Mouse (Mus musculus): ENCODE results near the gene Zfp213. TPM values are rescaled to one million over a fixed set of nuclear protein-coding genes. Genes with fewer than 3 reads are reported as not detected.

The Zfp213 gene
- polyA plus RNA-seq, 1 experiment from 2014 or later, result 26.6 TPM

DNA sequence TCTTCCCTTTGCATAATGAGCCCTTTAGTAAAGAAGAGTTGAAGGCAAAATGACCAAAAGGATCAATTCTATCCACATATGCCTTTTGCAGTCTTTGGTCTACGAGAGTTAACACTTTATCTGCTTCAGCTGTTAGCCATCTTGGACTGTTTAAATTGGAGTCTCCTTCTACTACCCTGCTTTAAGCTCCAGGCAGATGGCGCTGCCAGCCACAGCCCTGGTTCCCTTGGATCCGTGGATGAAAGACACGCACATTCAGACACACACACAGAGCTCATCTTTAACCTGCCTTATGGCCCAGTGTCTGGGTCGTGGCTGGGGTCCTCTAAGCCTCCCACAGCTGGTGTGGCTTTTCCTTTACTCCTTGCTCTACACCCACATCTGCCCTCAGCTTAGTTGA, 7.0 kb upstream of the Zfp213 start:
- no peaks in the 10 kb centered on the region for H3K27me3 ChIP-seq
- no peak for ATAC-seq (ENCODE audit: insufficient number of reproducible peaks, insufficient read depth, low FRiP score, low TSS enrichment, low read depth)
- no peak overlapping the region for H3K4me3 ChIP-seq (replicated peaks)
- H3K27ac ChIP-seq, result no peak overlapping the region
- H3K9ac ChIP-seq (replicated peaks), result no peak overlapping the region
- WGBS, result 21% methylated on average over 5 of the region's 5 CpGs
- H3K4me2 ChIP-seq, result no peak overlapping the region
- H3K36me3 ChIP-seq, result peaks cover 37% of the 10 kb centered on the region
- no peaks in the 10 kb centered on the region for H3K4me1 ChIP-seq (replicated peaks)
- peaks cover 5% of the 10 kb centered on the region; the same call in 1 of the 2 replicates for H3K9me3 ChIP-seq

GRCm38 (mm10) chr17:23570017-23570416, 6.0 kb upstream of the Zfp213 start:
- Histone ChIP-seq H3K27me3 (no peaks in the 10 kb centered on the region), H3K4me2 (no peak overlapping the region), H3K9me3 (no peaks in the 10 kb centered on the region), H3K9ac (replicated peaks) (no peak overlapping the region), H3K4me3 (replicated peaks) (no peak overlapping the region), H3K27ac (no peak overlapping the region), H3K4me1 (replicated peaks) (peaks cover 3% of the 10 kb centered on the region), H3K36me3 (peaks cover 26% of the 10 kb centered on the region)
- WGBS, result 41% methylated on average over 6 of the region's 6 CpGs
- ATAC-seq (ENCODE audit: insufficient number of reproducible peaks, insufficient read depth, low FRiP score, low TSS enrichment, low read depth), result 0 out of 2 replicates have a peak, but pooled peaks have one; percentile 34

- Histone ChIP-seq H3K9me3 (no peaks in the 10 kb centered on the region), H3K9ac (replicated peaks) (no peak overlapping the region), H3K27ac (no peak overlapping the region), H3K27me3 (no peaks in the 10 kb centered on the region), H3K4me3 (replicated peaks) (no peak overlapping the region), H3K36me3 (peaks cover 11% of the 10 kb centered on the region; the same call in 1 of the 2 replicates), H3K4me1 (replicated peaks) (peaks cover 7% of the 10 kb centered on the region), H3K4me2 (no peak overlapping the region)
- WGBS, result 37% methylated on average over 5 of the region's 5 CpGs
- ATAC-seq (ENCODE audit: insufficient number of reproducible peaks, insufficient read depth, low FRiP score, low TSS enrichment, low read depth), result no peak
Observed at GRCm38 (mm10) chr17:23568370-23568769, 4.3 kb upstream of the Zfp213 start.

- H3K4me3 ChIP-seq (replicated peaks), result no peak overlapping the region
- WGBS, result 55% methylated on average over 5 of the region's 5 CpGs
Observed at GRCm38 (mm10) chr17:23566787-23567186, 2.7 kb upstream of the Zfp213 start.

DNA sequence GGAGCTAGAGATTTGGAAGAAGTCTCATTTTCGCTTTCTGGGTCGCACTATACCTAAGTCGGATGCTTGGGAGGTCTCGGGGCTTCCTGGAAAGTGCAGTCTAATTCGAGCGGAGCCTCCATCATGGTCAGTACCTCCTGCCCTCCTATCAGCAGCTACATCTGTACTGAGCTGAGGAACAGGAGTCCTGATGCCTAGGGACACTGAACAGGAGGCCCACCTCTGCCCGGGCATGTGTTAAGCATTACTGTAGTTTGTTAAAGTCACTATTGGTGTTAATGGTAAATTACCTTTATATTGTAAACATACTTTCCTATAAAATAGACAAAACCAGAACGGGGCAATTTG, 304 bp upstream of the Zfp213 start:
- ATAC-seq (ENCODE audit: insufficient number of reproducible peaks, insufficient read depth, low FRiP score, low TSS enrichment, low read depth), result peak; percentile 84
- no peaks in the 10 kb centered on the region for H3K27me3 ChIP-seq
- H3K4me3 ChIP-seq (replicated peaks), result peak overlapping the region; percentile 78
- peaks cover 13% of the 10 kb centered on the region for H3K4me1 ChIP-seq (replicated peaks)
- WGBS, result under 1% methylated on average over 8 of the region's 8 CpGs
- H3K9me3 ChIP-seq, result no peaks in the 10 kb centered on the region
- peaks cover 26% of the 10 kb centered on the region for H3K36me3 ChIP-seq
- H3K4me2 ChIP-seq, result peak overlapping the region; percentile 57
- peak overlapping the region; percentile 93 for H3K27ac ChIP-seq
- H3K9ac ChIP-seq (replicated peaks), result peak overlapping the region; percentile 89

More at GRCm38 (mm10) chr17:23566787-23567186, 2.7 kb upstream of the Zfp213 start:
- peaks cover 13% of the 10 kb centered on the region for H3K4me1 ChIP-seq (replicated peaks)
- H3K36me3 ChIP-seq, result peaks cover 3% of the 10 kb centered on the region; the same call in 1 of the 2 replicates
- no peak overlapping the region for H3K9ac ChIP-seq (replicated peaks)
- H3K27me3 ChIP-seq, result no peaks in the 10 kb centered on the region
- no peak overlapping the region for H3K27ac ChIP-seq
- ATAC-seq (ENCODE audit: insufficient number of reproducible peaks, insufficient read depth, low FRiP score, low TSS enrichment, low read depth), result no peak
- no peak overlapping the region for H3K4me2 ChIP-seq
- no peaks in the 10 kb centered on the region for H3K9me3 ChIP-seq

GRCm38 (mm10) chr17:23559767-23560166, 4.3 kb downstream of the Zfp213 start:
- WGBS, result 61% methylated on average over 11 of the region's 11 CpGs
- H3K27ac ChIP-seq, result no peak overlapping the region
- no peak overlapping the region for H3K4me3 ChIP-seq (replicated peaks)
- H3K9me3 ChIP-seq, result no peaks in the 10 kb centered on the region
- no peak for ATAC-seq (ENCODE audit: insufficient number of reproducible peaks, insufficient read depth, low FRiP score, low TSS enrichment, low read depth)
- H3K27me3 ChIP-seq, result no peaks in the 10 kb centered on the region
- H3K9ac ChIP-seq (replicated peaks), result no peak overlapping the region
- peaks cover 72% of the 10 kb centered on the region for H3K36me3 ChIP-seq
- H3K4me2 ChIP-seq, result no peak overlapping the region
- H3K4me1 ChIP-seq (replicated peaks), result peaks cover 7% of the 10 kb centered on the region

GRCm38 (mm10) chr17:23555243-23555916, 8.7 kb downstream of the Zfp213 start:
- Histone ChIP-seq H3K36me3 (peaks cover 64% of the 10 kb centered on the region), H3K9me3 (no peaks in the 10 kb centered on the region), H3K4me2 (no peak overlapping the region), H3K4me3 (replicated peaks) (no peak overlapping the region), H3K27me3 (no peaks in the 10 kb centered on the region), H3K9ac (replicated peaks) (0 out of 2 replicates have a peak overlapping the region, but pooled peaks have one; percentile 31), H3K27ac (no peak overlapping the region), H3K4me1 (replicated peaks) (peaks cover 8% of the 10 kb centered on the region)
- 81% methylated on average over 7 of the region's 7 CpGs for WGBS
- no peak for ATAC-seq (ENCODE audit: insufficient number of reproducible peaks, insufficient read depth, low FRiP score, low TSS enrichment, low read depth)

DNA sequence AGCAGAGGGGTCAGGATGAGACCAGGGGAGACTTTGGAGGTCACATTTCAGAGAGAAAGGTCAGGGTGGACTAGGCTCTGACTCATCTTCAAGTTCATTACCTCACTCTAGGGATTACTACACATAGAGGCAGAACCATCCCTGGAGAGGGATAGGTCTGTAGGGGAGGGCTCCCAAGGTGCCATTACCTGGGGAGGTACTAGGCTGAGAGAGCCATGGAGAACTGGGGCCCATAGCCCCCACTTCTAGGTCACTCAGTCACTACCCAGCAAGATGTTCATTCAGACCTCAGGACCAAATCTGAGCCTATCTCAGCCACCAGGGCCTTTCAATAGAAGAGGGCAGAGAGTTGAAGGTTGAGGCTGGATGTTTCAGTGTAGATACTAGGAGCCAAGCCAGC, 9.7 kb downstream of the Zfp213 start:
- ATAC-seq (ENCODE audit: insufficient number of reproducible peaks, insufficient read depth, low FRiP score, low TSS enrichment, low read depth), result no peak
- Histone ChIP-seq H3K9ac (replicated peaks) (no peak overlapping the region), H3K27me3 (no peaks in the 10 kb centered on the region), H3K4me1 (replicated peaks) (peaks cover 8% of the 10 kb centered on the region), H3K4me3 (replicated peaks) (no peak overlapping the region), H3K9me3 (no peaks in the 10 kb centered on the region), H3K36me3 (peaks cover 53% of the 10 kb centered on the region), H3K27ac (no peak overlapping the region), H3K4me2 (no peak overlapping the region)

DNA sequence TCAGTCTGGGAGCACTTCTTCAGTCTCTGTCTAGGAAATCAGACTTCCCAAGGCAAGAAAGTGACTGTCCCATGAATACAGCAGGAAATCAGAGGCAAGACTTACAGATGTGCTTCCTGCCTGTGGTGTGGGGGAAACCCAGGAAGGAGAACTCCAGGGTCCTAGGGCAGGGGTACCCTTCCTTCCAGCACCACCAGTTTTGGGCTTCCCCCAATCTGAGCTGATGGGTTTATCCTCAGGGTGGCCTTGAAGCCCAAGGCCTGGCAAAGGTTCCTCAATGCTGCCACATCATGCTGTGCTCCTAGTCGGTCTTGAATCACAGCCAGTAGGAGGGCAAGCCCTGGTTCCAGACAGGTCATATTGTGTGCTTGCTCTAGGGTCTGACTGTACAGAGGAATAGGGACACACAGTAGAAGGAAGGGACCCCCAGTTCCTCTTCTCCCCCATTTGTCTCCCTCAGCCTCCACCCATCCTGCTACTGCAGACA, 10.4 kb downstream of the Zfp213 start:
- H3K27ac ChIP-seq, result no peak overlapping the region
- H3K9ac ChIP-seq (replicated peaks), result no peak overlapping the region
- H3K4me3 ChIP-seq (replicated peaks), result no peak overlapping the region
- H3K4me2 ChIP-seq, result no peak overlapping the region
- no peaks in the 10 kb centered on the region for H3K27me3 ChIP-seq
- no peak for ATAC-seq (ENCODE audit: insufficient number of reproducible peaks, insufficient read depth, low FRiP score, low TSS enrichment, low read depth)
- no peaks in the 10 kb centered on the region for H3K9me3 ChIP-seq
- WGBS, result 50% methylated on average over 1 of the region's 1 CpGs
- H3K4me1 ChIP-seq (replicated peaks), result peaks cover 8% of the 10 kb centered on the region
- peaks cover 47% of the 10 kb centered on the region for H3K36me3 ChIP-seq

- Histone ChIP-seq H3K9ac (replicated peaks) (no peak overlapping the region), H3K4me2 (no peak overlapping the region), H3K9me3 (no peaks in the 10 kb centered on the region), H3K27me3 (no peaks in the 10 kb centered on the region), H3K27ac (no peak overlapping the region), H3K4me1 (replicated peaks) (peaks cover 8% of the 10 kb centered on the region), H3K36me3 (peaks cover 41% of the 10 kb centered on the region), H3K4me3 (replicated peaks) (no peak overlapping the region)
- no peak for ATAC-seq (ENCODE audit: insufficient number of reproducible peaks, insufficient read depth, low FRiP score, low TSS enrichment, low read depth)
- WGBS, result 88% methylated on average over 8 of the region's 8 CpGs
Observed at GRCm38 (mm10) chr17:23552896-23553633, 11.0 kb downstream of the Zfp213 start.

DNA sequence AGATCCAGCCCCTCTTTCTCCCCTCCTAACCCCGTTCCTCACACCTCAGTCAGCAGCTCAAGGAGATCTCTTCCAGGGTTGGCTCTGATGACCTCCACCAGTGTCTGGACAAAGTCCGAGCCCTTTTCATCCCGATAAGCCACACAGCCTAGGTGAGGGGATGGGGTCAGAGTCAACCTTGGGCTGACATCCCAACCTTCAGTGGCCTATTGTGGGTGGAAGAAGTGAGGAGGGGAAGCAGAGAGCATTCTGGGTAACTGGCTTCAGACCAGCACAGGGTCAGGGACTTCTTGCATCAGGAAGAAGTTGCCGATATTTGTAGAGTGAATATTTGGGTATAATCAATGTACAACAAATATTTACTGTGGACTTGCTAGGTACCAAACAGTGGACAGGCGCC, 12.1 kb downstream of the Zfp213 start:
- Histone ChIP-seq H3K27me3 (no peaks in the 10 kb centered on the region), H3K4me3 (replicated peaks) (no peak overlapping the region), H3K9ac (replicated peaks) (no peak overlapping the region), H3K27ac (no peak overlapping the region), H3K9me3 (no peaks in the 10 kb centered on the region), H3K4me1 (replicated peaks) (peaks cover 8% of the 10 kb centered on the region), H3K4me2 (no peak overlapping the region), H3K36me3 (peaks cover 30% of the 10 kb centered on the region)
- WGBS, result 71% methylated on average over 4 of the region's 5 CpGs
- ATAC-seq (ENCODE audit: insufficient number of reproducible peaks, insufficient read depth, low FRiP score, low TSS enrichment, low read depth), result no peak

Data from limb, embryonic 12.5 days (tissue).